Mouse (Mus musculus): Measurements from ENCODE around the gene Hs2st1. TPM values are rescaled to one million over a fixed set of nuclear protein-coding genes. Genes with fewer than 3 reads are reported as not detected.

Gene Hs2st1
- polyA plus RNA-seq, 2 experiments from 2014 or later: 1.9 to 3.3 TPM

DNA sequence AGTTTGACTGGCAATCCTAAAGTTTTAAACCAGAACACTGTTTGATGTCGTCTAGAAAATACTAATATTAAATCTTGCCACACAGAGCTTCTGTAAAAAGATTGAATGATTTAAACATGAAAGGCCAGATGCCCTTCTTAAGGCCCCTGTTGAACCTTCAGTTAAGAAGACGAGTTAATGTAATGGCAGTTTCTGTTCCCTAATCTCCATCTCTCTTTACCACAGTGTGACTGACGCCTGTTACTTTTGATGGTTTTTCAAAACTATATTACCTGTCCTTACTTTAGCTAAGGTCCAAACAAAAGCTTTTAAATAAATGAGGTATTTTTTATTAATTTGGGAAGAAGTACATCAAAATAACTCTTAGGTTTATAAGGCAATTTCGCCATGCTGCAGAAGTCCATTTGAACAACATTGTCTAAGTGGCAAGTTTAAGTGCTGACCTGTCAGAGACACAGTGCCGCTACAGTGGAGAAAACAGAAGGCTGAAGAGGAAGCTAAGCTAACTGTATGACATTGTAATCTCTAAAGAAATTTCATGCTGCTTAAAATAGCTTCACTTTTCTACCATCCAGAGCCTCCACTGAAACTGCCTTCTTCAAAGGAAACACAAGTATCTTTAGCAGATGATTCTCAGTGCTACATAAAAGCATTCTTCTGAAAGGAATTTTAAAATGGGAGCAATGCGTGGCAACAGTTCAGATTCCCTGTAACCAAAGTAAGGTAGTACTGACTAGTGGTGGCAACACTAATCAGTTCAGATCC lies 15.0 kb upstream of the Hs2st1 start:
- ATAC-seq: no peak

DNA sequence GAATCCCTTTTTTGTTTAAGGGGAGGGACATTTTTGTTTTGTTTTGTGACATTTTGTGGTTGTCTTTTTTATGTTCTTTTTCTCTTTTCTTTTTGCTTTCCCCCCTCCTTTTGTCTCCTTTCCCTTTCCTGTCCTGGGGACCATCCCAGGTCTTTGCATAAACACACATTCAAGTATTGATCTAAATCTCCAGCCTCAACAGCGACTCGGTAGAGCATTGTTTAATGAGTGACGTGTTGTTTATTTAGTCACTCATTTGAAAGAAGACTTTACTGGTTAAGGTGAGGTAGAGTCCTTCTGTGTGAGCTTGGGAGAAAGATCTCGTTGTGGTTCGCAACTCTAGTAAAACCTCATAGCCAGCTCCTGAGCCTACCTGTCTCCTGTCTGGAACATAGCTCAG lies 13.8 kb upstream of the Hs2st1 start:
- no peak for ATAC-seq

DNA sequence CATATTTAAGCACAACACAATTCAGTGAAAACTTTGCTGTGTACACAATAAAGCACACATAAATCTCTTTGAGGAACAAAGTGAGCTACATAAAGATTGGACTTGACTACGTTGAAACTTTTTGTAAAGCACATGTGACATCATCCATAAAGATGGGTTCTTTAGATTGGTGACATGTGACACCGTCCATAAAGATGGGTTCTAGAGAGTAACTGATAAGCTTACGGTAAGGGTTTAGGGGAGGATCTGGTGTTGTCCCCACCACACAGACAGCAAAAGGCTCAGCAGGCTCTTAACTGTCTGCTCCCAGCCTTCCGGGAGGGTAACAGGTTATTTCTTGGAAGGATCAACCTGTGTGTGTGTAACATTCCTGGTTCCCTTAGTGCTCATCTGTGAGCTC lies 12.3 kb upstream of the Hs2st1 start:
- ATAC-seq: no peak

DNA sequence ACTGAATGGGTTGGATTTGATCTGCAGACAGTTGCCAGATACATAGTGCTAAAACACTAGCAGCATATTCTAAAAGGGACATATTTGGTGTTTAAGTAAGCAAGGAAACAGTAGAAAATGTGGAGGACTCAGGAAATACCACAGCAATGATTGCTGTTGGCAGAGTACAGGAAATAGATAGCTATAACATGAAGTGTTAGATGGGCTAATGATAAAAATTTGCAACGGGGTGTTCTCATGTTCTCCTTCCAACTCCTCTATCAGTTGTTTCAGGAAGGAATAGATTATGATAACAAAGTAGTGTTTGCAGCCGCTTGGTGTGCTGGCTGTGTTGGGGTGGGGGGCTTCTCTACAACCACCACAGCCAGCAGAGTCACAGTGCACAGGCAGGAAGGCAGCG lies 11.9 kb upstream of the Hs2st1 start:
- ATAC-seq: no peak

DNA sequence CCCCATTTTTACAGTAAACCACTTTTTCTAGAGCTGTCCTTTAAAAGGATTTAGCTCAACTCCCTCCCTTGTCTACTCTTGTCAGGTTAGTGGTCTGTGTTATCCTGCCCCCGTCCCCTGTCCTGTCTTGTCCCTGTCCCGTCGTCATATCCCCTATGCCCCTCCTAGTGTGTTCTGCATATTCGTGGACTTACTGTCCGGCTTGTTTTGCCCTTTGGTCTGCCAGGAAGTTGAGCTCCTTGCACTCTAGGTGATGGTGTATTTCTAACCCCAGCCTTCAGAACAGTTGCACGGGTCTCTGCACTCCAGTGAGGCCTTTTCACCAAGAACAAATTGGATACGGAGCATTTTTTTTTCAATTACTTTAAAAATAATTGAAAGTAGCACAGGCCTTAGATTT lies 10.3 kb upstream of the Hs2st1 start:
- no peak for ATAC-seq

DNA sequence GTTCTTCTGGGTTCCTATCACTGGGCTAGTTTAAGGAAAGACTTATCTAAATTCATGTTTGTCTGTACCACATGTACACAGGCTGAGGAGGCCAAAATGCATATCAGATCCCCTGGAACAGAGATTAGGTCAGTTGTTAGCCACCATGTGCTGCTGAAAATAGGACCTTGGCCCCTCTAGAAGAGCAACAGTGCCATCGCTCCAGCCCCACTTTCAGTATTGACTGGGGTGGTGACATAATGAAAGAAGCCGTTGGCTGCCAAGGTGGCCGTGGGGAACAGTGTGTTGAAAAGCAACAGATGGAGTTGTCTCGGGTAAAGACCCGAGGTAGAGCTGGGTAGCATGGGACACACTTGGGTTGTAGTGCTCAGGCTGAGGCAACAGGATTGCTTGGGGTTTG lies 9.8 kb upstream of the Hs2st1 start:
- ATAC-seq: no peak

DNA sequence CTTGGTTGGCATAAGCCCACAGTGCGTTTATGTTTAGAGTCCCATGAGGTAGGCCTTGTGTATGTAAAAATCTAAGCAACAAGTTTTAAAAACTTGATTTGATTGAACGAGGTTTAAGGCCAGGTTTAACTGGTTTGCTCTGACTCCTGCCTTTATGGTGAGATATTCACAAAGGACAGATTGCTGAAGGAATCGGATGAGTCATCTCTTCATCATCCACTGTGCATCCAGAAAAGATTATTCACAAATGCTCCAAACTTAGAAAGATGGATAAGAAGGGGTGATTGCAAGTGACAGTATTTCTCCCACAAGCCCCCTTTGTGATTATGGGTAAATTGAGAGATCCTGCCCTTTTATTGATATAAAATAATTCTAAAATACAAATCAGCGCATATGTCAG lies 8.9 kb upstream of the Hs2st1 start:
- ATAC-seq: no peak

DNA sequence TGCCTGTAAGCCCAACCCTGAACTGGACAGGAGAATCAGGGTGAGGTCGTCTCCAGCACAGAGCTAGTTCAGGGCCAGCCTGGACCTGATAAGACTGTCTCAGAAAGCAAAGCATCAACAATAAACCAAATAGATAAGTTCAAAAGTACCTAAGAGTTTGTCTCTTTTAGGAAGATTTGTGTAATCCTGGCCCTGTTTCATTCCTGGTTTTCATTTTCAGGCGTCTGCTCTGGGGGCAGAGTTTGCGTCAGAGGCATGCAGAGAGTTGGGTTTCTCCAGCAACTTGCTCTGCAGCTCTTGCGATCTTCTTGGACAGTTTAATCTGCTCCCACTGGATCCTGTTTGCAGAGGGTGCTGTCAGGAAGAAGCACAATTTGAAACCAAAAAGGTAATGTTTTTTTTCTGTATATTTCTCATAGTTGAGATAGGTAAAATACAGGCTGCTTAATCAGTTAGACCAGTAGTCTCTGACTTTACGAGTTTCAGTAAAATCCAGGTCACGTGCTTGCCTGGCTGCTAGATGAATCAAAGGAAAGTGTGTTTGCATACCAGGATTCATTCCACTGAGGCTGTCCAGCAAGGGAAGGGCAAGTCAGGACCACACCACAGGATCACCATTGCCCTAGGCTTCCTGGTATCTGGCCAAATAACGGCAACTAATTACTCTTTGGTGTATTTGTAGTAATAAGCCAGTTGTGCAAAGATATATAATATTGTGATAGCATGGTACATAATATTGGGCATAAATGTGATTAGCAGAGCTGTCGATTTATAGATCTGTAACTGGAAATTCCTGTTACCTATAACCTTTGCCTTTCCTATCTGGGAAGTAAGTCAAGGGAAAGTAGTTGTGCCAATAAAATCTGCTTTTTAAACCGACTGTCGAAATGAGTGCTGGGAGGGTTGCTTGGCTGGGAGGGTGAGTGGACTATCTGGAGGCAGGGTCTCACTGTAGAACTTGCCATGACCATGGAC lies 7.7 kb upstream of the Hs2st1 start:
- ATAC-seq: no peak

DNA sequence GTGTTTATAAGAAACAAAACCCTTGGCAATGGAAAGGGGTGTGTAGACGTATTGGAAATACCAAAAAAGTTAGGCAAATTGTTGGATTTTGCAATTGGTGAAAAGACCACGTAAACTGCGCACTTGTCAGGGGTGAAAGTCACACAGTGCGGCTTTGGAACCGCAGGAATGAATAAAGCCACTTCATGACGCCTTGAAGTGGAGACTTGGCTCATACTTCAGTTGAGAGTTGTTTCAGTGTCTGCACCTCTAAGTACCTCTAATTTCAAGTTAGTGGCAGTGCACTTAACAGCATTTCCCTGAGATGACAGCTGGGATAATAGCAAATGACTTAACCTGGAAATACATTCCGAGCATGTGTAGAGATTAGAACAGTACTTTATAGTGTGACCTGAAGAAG lies 4.3 kb upstream of the Hs2st1 start:
- no peak for ATAC-seq

DNA sequence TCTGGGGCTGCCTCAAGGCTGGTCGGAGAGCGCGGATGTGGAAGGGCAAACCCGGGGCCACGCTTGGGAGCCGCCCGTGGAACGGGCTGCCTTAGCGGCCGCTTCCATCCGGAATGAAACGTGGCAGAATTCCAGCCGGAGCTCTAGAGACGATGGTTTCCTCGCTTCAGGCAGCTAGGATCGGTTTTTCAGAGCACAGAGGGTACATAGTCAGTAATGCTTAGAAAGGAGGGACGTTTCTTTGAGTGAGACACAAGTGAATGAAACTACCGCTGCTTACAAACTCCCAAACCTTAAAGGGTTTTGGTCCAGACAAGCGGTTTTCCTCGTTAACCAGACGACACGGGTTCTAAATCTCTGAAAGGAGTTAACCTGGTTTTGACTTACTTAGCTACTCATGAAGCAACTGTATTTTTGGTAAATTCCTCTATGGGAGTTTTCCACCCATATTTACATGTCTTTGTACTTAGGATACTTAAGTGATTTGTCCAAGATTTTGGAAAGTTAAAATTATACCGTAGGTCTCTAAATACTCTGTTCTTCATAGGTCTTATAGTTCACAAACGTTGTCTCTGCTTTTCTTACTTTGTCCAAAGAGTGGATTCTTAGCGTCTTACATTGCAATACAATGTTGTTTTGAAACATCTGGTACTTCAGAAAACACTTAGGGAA lies 971 bp upstream of the Hs2st1 start:
- ATAC-seq: no peak

DNA sequence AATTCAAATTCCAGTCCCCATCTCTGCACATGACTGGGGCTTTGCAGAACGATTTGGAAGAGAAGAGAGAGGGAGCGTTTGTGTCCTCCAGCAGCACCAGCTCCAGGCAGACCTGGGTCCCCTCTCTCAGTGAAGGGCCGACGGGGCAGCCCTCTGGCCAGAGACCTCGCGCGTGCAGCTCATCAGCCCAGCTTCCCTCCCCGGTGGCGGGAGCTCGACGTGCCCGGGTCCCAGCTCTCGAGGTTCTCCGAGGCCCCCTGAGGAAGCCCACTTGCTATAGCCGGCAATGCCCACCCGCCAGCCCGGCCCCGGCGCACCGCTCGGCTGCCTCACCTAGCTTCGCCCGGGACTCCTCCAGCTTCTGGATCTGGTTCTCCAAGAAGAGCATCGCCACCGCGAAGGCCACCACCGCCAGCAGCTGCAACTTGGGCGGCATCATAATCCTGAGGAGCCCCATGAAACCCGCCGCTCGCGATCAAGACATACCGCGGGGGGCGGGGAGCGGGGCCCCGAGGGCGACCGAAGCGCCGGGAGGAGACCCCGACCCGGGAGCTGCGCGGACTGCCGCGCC lies 495 bp downstream of the Hs2st1 start:
- ATAC-seq: no peak

DNA sequence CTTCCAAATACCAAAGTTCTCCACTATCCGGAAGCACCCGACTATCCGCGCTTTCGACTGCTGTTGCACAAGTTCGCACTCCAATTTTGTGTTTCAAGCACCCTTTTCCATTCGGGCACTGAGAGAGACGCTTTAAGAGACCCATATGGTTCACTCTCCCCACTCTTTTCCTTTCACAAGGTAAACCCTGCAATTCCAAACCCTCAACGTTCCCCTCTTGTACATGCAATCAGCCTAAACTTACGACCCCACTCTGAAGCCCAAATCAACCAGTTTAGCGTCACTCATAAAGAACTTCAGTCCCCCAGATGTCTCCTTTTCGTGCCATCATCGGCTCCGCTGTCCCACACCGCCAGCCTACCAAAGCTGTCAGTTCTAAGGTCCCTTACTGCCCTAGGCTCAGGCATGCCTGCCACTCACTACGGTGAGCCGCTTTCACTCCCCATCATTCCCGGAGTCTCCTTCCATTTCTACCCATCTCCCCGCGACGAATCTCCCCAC lies 1.1 kb downstream of the Hs2st1 start:
- no peak for ATAC-seq

DNA sequence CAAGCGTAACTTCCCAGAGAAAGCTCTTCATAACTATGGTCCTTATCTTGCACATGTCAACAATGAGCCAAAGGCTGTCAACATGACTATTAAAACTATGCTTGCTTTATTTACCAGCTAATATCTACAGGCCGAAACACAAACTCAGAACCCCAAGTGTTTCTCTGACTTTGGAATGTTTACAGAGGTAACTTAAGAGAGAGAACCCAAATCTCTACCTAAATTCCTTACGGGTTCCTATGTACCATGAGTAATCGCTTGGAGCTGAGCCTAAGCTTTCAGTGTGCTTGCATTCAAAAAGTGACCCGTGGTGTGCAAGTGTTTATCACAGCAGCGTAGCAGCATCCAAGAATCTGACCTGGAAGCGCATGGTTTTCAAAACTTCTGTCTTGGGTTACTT lies 4.8 kb downstream of the Hs2st1 start:
- no peak for ATAC-seq

DNA sequence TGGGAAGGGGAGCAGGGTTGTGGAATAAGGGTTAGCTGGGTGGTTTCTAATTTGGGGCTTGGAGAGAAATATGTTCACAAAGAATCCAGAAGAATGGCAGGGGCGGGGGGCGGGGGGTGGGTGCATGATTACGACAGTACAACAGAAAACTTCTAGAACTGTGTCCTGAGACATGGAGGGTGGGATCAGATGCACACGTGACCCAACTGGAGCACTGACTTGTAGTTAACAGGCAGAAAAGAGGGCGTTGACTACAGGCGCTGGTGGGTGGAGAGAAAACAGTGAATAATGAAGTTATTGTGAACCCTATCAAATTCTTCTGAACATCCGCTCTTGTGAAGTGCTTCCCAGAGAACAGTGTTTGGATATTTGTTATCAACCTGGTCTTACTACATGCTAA lies 6.1 kb downstream of the Hs2st1 start:
- ATAC-seq: no peak

DNA sequence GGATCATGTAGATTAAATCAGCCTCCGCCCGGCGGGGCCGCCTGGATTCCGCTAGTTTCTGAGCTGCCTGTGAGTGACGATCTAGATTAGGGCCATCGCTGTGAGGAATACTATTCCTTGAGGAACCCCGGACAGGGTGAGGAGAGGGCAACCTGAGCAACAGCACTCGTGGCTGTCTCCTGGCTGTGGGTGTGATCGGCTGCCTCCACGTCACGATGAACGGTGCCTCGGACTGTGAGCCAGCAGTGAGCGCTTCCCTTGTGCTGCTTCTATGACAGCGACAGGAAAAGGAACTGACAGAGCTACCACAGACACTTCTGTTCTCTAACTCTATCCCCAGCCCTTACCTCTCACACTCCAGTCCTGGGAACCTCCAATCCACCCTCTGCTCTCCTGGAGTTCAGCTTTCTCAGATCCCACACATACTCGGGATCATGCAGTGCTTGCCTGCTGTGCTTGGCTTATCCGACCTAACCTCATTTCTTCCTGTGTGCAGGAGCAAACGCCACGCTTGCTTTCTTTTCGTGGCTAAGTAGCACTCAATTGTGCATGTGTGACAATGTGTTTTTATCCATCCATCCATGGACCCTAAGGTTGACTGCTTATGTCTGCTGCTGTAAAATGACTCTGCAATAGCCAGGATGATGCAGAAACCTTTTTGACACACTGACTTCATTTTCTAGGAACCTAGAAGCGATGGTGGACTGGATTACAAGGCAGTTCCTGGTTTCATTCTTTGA lies 8.3 kb downstream of the Hs2st1 start:
- ATAC-seq: peak; percentile 79

DNA sequence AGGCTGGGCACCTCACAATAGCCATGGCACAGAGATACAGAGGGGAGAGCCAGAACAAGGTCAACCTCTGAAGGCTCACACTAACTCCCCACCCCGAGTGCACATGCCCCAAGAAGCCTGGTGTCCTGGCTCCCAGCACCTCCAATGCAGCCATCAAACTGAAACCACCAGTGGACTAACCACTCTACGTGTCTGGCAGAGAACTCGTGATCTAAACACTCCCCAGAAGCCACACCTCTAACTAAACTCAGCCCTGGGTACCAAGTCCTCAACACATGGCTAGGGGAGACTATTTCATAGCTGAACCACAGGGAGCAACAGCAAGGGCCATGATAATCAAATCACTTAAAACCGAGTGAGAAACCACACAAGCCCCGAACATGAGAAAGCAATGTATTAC lies 11.7 kb downstream of the Hs2st1 start:
- no peak for ATAC-seq

DNA sequence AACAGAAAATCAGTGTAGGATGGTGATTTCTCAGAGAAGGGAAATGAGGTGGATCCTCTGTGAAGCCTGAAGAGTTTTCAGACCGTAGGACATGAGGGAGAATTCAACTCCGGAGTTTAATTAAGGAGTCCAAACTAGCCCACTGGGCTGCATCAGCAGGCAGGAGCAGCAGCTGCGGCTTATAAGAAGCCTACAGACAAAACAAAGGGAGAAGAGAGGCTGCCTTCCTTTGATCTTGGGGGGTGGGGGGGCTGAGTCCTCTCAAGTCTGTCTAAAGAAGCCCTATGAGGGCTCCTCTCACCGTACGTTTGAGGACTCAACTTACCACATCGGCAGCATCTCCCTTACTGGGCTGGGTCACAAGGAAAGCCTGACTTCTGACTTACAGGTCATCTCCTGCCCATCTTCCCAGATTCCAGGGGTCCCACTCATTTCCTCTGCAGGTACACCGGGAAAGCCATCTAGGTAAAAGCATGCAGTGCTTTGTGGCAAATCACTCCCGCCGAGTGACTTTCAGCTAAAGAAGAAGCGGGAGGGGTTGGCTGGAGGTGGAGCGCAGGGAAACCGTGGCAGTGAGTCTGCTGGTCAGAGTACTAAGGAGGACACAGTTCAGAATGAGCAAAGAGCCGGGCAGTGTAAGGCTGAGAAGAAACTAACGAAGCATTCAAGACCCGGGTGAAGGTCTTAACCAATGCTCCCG lies 13.2 kb downstream of the Hs2st1 start:
- no peak for ATAC-seq

DNA sequence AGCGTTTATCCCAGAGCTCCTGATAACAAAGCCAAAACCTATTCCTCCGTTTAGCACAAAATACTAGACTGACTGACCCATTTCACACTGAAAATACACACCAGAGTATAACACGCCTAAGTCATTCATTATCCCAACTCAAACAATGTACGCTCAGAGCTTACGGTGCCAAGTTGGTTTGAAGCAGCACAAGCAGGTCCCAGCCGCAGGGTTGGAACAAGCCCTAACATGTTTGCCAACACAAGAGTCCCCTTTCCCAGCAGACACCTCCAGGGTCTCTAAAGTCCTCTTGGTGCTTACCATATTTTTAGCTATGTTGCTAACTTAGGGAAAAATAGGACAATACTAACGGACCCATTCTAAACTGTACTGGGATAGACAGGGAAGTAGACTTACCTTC lies 14.8 kb downstream of the Hs2st1 start:
- ATAC-seq: no peak

DNA sequence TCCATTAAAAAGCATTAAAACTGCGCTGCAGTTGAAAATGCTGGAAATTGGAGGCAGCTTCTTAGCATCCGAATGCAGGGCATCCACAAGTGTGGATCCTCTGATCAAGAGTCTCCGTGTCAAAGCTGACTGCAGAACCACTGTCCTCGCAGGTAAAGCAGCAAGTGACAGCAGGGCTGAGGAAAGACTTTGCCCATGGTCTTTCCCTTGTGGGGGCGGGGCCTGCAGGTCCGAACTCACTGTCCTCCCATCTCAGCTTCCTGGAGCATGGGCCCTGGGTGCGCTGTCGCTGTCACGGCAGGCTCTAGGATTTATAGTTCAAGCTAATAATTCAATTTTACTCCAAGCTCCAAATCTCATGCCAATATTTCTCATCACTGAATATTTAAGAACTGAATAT lies 15.5 kb downstream of the Hs2st1 start:
- no peak for ATAC-seq

DNA sequence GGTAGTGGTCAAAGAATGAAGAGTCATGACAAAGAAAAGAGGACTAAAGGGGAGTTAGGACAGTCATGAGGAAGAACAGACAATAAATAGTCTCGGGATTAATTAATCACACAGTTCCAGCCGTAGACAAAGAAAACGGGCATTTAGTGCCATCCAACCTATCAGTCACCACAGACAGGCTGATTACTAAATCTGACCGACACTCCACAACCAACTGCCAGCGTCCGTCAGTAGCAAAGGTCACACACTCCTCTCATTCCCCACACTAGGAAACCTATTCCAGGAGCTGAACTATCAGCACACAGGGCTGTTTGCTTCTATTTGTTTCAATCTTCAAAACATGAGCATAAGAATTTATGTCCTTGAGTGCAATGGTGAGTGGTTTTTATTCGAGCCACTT lies 16.0 kb downstream of the Hs2st1 start:
- ATAC-seq: no peak

DNA sequence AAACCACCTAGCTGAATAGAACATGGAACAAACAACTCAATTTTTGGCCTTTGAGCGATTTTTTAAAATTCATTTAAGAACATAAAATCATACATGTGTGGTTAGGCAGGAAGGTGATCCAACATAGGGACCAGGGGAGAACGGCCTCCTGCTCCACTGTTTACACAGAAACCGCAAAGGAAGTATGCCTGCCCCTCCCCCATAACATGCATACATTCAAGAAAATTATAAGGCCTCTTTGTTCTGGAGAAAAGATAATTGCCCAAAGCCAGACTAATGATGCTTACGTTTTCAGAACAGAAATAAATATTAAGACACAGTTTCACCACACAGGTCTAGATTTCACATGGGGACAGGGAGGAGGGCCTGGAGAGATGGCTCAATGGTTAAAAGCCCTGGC lies 18.6 kb downstream of the Hs2st1 start:
- no peak for ATAC-seq

DNA sequence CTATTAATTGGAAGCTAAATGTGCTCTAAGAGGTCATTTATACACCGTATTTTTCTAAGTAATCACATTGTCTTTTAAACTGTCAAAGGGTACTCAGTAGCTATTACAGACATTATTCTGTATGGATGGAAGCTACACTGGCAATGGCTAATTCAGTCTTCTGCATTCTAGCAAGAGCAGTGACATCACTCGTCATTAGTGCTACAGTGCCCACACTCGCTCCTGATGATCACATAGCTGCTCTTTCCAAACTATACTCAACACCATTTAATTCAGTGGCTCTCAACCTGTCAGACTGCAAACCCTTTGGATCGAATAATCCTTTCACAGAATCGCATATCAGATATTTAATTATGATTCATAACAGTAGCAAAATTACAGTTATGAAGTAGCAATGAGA lies 19.3 kb downstream of the Hs2st1 start:
- ATAC-seq: no peak
